Mouse (Mus musculus) brain, embryonic 14.5 days (tissue): ENCODE measurements around the gene Tnnc2. TPM values are rescaled to one million over a fixed set of nuclear protein-coding genes. Genes with fewer than 3 reads are reported as not detected.
A peak's percentile ranks its signal among the peaks of the same experiment; 100 is the strongest.

ENCODE experiments used
- DNase-seq: peaks from one replicate; pipeline ENCODE4 v3.0.0-alpha.2; 2011; ENCODE audit warnings: low read depth
- CTCF ChIP-seq: fragments of 200-500 bp; IDR thresholded peaks from 2 replicates; pipeline ENCODE4 v1.5.1; 2012; ENCODE audit warnings: inconsistent platforms, mild to moderate bottlenecking, moderate library complexity, borderline replicate concordance; ENCODE audit not compliant: insufficient read depth, insufficient read length; ENCODE audit errors: extremely low read depth
- POLR2A ChIP-seq: fragments of 200-500 bp; IDR thresholded peaks from 2 replicates; pipeline ENCODE4 v1.6.1; 2012; ENCODE audit warnings: mild to moderate bottlenecking, inconsistent platforms, borderline replicate concordance; ENCODE audit not compliant: poor library complexity, insufficient read depth, insufficient read length, severe bottlenecking; ENCODE audit errors: extremely low read depth
- polyA plus RNA-seq: library from polyadenylated mRNA; depleted of rRNA; stranded (reverse); fragments of >200 nt; gene quantifications from 2 replicates; pipeline ENCODE4 v1.2.3, GENCODE M21; 2012

Gene Tnnc2
- polyA plus RNA-seq, 1 experiment, result 1.7 TPM

GRCm38 (mm10) chr2:164781876-164782275 lies 2.1 kb upstream of the Tnnc2 start:
- no peak for TF ChIP-seq POLR2A
- TF ChIP-seq CTCF, result no peak
- DNase-seq, result no peak

GRCm38 (mm10) chr2:164778809-164779208 lies 958 bp downstream of the Tnnc2 start:
- no peak for TF ChIP-seq CTCF
- TF ChIP-seq POLR2A, result no peak
- no peak for DNase-seq

DNA sequence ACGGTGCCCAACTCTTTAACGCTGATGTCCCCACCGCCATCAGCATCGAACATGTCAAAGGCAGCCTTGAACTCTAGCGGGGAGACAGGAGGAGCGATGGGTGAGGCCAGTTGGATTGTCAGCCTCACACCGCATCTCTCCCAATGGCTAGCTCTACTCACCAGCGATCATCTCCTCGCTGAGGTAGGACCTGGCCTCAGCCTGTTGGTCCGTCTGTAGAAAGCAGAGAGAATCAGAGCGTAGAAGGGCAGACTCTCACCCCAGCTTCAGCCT lies 1.8 kb downstream of the Tnnc2 start:
- no peak for DNase-seq
- TF ChIP-seq POLR2A (no peak), CTCF (no peak)

DNA sequence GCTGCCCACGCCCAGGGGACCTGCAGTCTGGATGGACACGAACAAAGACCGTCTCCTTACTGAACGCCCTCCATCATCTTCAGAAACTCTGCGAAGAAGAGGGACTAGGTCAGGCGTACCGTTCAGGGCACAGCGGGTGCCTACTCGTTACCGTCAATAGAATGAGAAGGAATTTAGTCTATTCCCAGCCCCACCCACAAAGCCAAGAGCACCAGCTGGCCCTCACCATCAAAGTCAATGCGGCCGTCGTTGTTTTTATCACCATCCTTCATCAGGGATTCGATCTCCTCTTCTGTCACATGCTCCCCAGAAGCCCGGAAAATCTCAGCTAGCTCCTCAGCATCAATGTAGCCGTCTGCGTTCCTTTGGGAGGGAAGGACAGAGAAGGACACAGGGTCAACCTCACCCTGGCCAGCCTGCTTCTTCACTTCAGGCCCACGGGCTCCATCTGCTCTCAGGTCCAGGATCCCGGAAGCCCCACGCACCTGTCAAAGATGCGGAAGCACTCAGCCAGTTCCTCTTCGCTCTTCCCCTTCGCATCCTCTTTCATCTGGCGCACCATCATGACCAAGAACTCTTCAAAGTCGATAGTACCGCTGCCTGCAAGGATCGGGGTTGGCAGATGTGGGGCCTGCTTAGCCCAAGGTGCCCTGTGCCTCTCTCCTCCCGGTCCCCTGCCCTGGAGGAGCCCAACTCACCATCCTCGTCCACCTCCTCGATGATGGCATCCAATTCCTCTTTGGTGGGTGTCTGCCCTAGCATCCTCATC lies 2.3 kb downstream of the Tnnc2 start:
- no peak for TF ChIP-seq POLR2A
- TF ChIP-seq CTCF, result no peak
- DNase-seq, result no peak

DNA sequence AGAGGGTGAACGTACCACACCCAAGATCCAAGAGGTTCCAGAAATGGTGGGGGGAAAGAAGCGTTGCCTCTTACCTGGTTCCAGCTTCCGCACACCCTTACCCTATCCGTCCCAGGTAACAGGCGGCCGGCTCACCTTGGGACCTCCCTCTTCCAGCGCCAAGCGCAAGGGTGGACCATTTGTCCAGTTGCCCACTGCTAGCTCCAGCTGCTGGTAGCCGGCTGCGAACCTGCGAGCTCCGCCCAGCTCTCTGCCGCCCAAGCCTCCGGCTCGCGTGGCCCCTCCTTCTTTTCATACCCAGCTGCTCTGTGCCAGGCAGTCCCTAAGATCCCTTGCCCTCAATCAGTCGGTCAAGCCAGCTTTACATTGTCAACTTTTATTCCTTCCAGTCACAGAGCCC lies 3.0 kb downstream of the Tnnc2 start:
- TF ChIP-seq POLR2A (no peak), CTCF (no peak)
- no peak for DNase-seq

GRCm38 (mm10) chr2:164776130-164776529 lies 3.6 kb downstream of the Tnnc2 start:
- TF ChIP-seq POLR2A, result no peak
- no peak for TF ChIP-seq CTCF
- no peak for DNase-seq

- TF ChIP-seq CTCF (no peak), POLR2A (no peak)
- no peak for DNase-seq
These were observed 5.8 kb downstream of the Tnnc2 start for GRCm38 (mm10) chr2:164773989-164774364.

GRCm38 (mm10) chr2:164773229-164773988 lies 6.4 kb downstream of the Tnnc2 start:
- TF ChIP-seq POLR2A (no peak), CTCF (no peak)
- no peak for DNase-seq

- DNase-seq, result no peak
These were observed 8.6 kb downstream of the Tnnc2 start for GRCm38 (mm10) chr2:164771123-164771522.

DNA sequence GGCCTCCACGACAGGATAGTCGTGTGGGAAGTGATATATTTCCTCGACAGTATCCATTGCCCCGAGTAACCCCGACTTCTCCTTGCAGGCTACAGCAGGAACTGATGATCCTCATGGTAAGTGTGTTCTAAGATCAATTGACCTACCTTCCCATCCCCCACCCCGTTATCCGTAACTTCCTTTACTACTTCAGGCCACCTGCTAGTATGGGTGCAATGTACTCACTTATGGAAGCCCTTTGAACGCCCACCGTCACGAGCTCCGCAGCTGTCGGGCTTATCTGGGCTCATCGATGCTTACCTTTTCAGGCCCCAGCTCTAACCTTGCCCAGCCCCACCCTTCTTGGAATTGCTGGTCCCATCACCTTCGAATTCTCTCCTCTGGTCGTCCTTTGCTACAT lies 9.5 kb downstream of the Tnnc2 start:
- DNase-seq, result no peak
- TF ChIP-seq CTCF (no peak), POLR2A (no peak)

More at GRCm38 (mm10) chr2:164771123-164771522, 8.6 kb downstream of the Tnnc2 start:
- no peak for TF ChIP-seq CTCF
- TF ChIP-seq POLR2A, result no peak

GRCm38 (mm10) chr2:164769258-164770037 lies 10.3 kb downstream of the Tnnc2 start, which contains the start of gene Ube2c:
Gene Ube2c (plus strand): TSS chr2:164769898.
- TF ChIP-seq POLR2A (no peak), CTCF (peak; percentile 30; the same call in 1 of the 2 replicates)
- DNase-seq, result peak; percentile 100
